Mouse (Mus musculus): ENCODE measurements around the gene Usp35. TPM values are rescaled to one million over a fixed set of nuclear protein-coding genes. Genes with fewer than 3 reads are reported as not detected.

Usp35 gene
- polyA plus RNA-seq (2015; fragmentation: Illumina TruSeq; extraction: RNeasy Lipid Tissue Mini Kit (QIAGEN cat#74804); ENCODE audit: insufficient read depth, low read depth, low replicate concordance) = 4.9 TPM

DNA sequence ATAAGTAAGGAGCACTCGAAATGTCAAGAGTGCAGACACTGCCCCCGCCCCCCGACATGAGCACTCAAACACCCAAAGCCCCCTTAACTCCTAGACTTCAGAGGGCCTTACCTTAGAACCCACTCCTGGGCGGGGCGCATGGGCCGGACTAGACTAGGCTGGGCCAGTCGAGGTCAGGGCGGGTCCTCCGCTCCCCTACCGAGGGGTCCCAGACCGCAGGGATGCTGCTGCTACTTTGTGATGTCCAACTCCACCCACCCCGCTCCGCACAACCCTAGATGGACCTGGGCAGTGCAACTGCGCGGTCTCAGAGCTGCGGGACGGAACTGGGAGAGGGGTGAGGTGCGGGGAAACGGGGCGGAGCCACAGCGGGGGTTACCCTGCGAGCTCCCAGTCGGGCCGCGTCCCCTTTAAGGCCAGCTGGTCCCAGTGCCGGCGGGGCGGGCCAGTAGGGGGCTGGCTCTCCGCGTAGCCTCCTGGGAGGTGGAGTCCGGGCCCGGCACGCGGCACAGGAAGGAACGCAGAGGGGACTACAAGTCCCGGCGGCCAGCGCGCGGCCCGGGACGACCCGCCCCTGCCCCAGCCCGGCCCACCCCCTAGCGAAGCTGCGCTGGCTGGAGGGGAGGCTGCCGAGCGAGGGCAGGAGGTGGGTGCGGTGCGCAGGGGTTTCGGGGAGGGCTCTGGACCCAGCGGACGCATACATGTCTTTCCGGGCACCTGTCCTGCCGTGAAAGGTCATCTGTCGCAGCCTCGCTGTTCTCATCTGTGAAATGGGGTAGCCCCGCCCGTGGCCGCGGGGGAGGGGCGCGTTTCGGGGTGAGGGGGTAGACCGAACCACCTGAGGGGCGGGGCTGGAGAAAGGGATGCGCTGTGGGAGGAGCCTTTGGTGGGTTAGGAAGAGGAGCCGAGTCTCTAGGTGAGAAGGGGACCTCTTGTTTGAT, at the start of gene Usp35, which contains the start of gene Kctd21:
Gene Usp35 (minus strand): TSS at position 295 of the 941 bp plus-strand sequence.
Gene Kctd21 (plus strand): TSS at position 602 of the 941 bp plus-strand sequence.

Other genes with a start within 250 kb of the Usp35 start
- 2.0 TPM for gene Kctd21, start 307 bp upstream of the Usp35 start, polyA plus RNA-seq (2015; fragmentation: Illumina TruSeq; extraction: RNeasy Lipid Tissue Mini Kit (QIAGEN cat#74804); ENCODE audit: insufficient read depth, low read depth, low replicate concordance)
- gene Alg8, start 39.6 kb upstream of the Usp35 start, polyA plus RNA-seq (2015; fragmentation: Illumina TruSeq; extraction: RNeasy Lipid Tissue Mini Kit (QIAGEN cat#74804); ENCODE audit: insufficient read depth, low read depth, low replicate concordance) = 7.9 TPM
- gene Ndufc2, start 68.0 kb upstream of the Usp35 start, polyA plus RNA-seq (2015; fragmentation: Illumina TruSeq; extraction: RNeasy Lipid Tissue Mini Kit (QIAGEN cat#74804); ENCODE audit: insufficient read depth, low read depth, low replicate concordance) = 30.8 TPM
- 25.4 TPM for gene Thrsp, start 85.7 kb upstream of the Usp35 start, polyA plus RNA-seq (2015; fragmentation: Illumina TruSeq; extraction: RNeasy Lipid Tissue Mini Kit (QIAGEN cat#74804); ENCODE audit: insufficient read depth, low read depth, low replicate concordance)
- 6.1 TPM for gene Kctd14, start 119.3 kb upstream of the Usp35 start, polyA plus RNA-seq (2015; fragmentation: Illumina TruSeq; extraction: RNeasy Lipid Tissue Mini Kit (QIAGEN cat#74804); ENCODE audit: insufficient read depth, low read depth, low replicate concordance)
- gene Ints4, start 148.9 kb upstream of the Usp35 start, polyA plus RNA-seq (2015; fragmentation: Illumina TruSeq; extraction: RNeasy Lipid Tissue Mini Kit (QIAGEN cat#74804); ENCODE audit: insufficient read depth, low read depth, low replicate concordance) = 9.8 TPM
- gene Aamdc, start 247.5 kb upstream of the Usp35 start, polyA plus RNA-seq (2015; fragmentation: Illumina TruSeq; extraction: RNeasy Lipid Tissue Mini Kit (QIAGEN cat#74804); ENCODE audit: insufficient read depth, low read depth, low replicate concordance) = 15.0 TPM
- 3.0 TPM for gene Rsf1, start 247.9 kb upstream of the Usp35 start, polyA plus RNA-seq (2015; fragmentation: Illumina TruSeq; extraction: RNeasy Lipid Tissue Mini Kit (QIAGEN cat#74804); ENCODE audit: insufficient read depth, low read depth, low replicate concordance)

All from pancreas, adult 10 weeks (tissue).